Mouse (Mus musculus) megakaryocyte, embryonic 14.5 days (primary cell): Measurements from ENCODE around the gene Pak2. TPM values are rescaled to one million over a fixed set of nuclear protein-coding genes. Genes with fewer than 3 reads are reported as not detected.

Experiments used
- H3K27me3 ChIP-seq: replicated peaks from 2 replicates; pipeline ENCODE3; 2012; ENCODE audit warnings: inconsistent platforms
- H3K36me3 ChIP-seq: replicated peaks from 2 replicates; pipeline ENCODE3; 2012; ENCODE audit warnings: low read length, inconsistent platforms, mixed read lengths
- H3K4me1 ChIP-seq: 2 replicates; pipeline ENCODE4 v1.6.1; 2012; ENCODE audit warnings: inconsistent platforms
- H3K4me3 ChIP-seq: replicated peaks from 2 replicates; pipeline ENCODE3; 2012; ENCODE audit warnings: moderate library complexity, mild to moderate bottlenecking, inconsistent platforms
- H3K9me3 ChIP-seq: 2 replicates; pipeline ENCODE4 v1.6.1; 2012; ENCODE audit warnings: inconsistent platforms
- FLI1 ChIP-seq: IDR thresholded peaks from 2 replicates; pipeline ENCODE4 v1.6.1; 2012; ENCODE audit warnings: low read length, inconsistent platforms, mixed read lengths
- GATA1 ChIP-seq: IDR thresholded peaks from 3 replicates; pipeline ENCODE4 v1.6.1; 2012; ENCODE audit warnings: mixed read lengths, low read length, inconsistent platforms, borderline replicate concordance
- polyA plus RNA-seq: library from polyadenylated mRNA; stranded (reverse); fragments of >175 nt; gene quantifications from 2 replicates; pipeline ENCODE4 v1.2.3, GENCODE M21; 2012; ENCODE audit warnings: low replicate concordance; ENCODE audit not compliant: insufficient read depth

The Pak2 gene
- polyA plus RNA-seq, 1 experiment, result 16.0 TPM

DNA sequence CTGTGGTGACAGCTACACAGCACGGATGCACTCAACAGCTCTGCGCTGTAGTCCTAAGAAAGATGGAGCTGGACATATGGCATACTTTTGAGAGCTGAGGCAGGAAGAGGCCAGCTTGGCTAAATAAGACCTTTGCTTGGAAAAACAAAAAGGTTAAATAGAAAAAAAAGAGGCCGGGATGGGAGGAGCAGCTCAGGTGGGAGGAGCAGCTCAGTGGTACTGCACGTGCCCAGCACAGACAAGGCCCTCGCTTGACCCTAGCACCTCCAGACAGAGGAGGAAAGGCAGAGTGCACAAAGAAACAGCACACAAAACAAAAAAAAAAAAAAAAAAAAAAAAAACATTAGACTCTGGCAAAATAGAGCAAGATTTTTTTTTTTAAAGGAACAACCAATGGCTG is 82.8 kb downstream of the Pak2 start:
- Histone ChIP-seq H3K4me1 (peaks cover 17% of the 10 kb centered on the region), H3K36me3 (peaks cover 61% of the 10 kb centered on the region), H3K27me3 (no peaks in the 10 kb centered on the region), H3K4me3 (no peak overlapping the region), H3K9me3 (no peaks in the 10 kb centered on the region)
- no peak for TF ChIP-seq FLI1

- H3K27me3 ChIP-seq, result no peaks in the 10 kb centered on the region
- H3K4me3 ChIP-seq, result no peak overlapping the region
- no peaks in the 10 kb centered on the region for H3K9me3 ChIP-seq
- TF ChIP-seq GATA1 (no peak), FLI1 (no peak)
- peaks cover 8% of the 10 kb centered on the region; the same call in 1 of the 2 replicates for H3K4me1 ChIP-seq
- H3K36me3 ChIP-seq, result peaks cover 61% of the 10 kb centered on the region
Observed at GRCm38 (mm10) chr16:31993946-31994345, 85.2 kb downstream of the Pak2 start.

GRCm38 (mm10) chr16:31993195-31993594 is 85.9 kb downstream of the Pak2 start:
- Histone ChIP-seq H3K9me3 (no peaks in the 10 kb centered on the region), H3K36me3 (peaks cover 63% of the 10 kb centered on the region), H3K4me3 (no peak overlapping the region), H3K27me3 (no peaks in the 10 kb centered on the region), H3K4me1 (peaks cover 6% of the 10 kb centered on the region; the same call in 1 of the 2 replicates)
- TF ChIP-seq FLI1 (no peak), GATA1 (no peak)

DNA sequence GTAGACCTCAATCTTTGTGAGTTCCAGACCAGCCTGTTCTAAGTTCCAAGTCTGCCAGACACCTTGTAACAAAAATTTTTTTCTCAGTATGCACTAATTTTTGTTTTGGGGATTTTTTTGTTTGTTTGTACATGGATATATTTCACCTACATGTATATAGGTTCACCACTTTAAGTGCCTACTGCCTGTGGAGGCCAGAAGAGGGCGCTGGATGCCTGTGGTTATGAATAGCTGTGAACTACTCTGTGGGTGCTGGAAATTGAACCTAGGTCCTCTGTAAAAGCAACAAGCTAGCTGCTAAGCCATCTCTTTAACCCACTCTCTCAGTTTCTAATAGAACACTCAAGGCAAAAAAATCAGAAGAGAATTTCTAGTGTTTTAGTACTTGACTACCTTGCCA is 87.1 kb downstream of the Pak2 start:
- no peaks in the 10 kb centered on the region for H3K27me3 ChIP-seq
- peaks cover 6% of the 10 kb centered on the region for H3K4me1 ChIP-seq
- TF ChIP-seq FLI1 (no peak), GATA1 (no peak)
- H3K9me3 ChIP-seq, result no peaks in the 10 kb centered on the region
- no peak overlapping the region for H3K4me3 ChIP-seq
- H3K36me3 ChIP-seq, result peaks cover 68% of the 10 kb centered on the region

- TF ChIP-seq GATA1, result no peak
- no peak for TF ChIP-seq FLI1
- Histone ChIP-seq H3K27me3 (no peaks in the 10 kb centered on the region), H3K36me3 (peaks cover 64% of the 10 kb centered on the region), H3K4me3 (no peak overlapping the region), H3K9me3 (no peaks in the 10 kb centered on the region), H3K4me1 (no peaks in the 10 kb centered on the region)
Observed at GRCm38 (mm10) chr16:31980946-31981345, 98.2 kb downstream of the Pak2 start.

DNA sequence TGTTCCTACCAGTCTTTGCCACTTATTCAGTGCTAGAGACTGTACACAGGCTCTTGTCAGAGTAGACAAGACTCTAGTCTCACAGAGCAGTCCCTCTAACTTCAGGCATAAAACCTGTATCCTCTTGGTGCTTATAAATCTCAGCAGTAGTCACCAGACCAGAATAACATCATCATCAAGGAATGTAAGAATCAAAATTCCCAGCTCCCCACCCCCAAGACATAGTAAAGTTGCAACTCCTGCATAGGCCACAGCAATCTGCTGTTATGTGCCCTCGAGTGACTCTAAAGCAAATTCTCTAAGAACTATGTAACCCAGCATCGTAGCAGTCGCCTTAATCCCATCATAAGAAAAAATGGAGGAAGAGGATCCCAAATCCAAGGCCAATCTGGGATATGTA is 99.6 kb downstream of the Pak2 start:
- TF ChIP-seq FLI1 (no peak), GATA1 (no peak)
- Histone ChIP-seq H3K9me3 (no peaks in the 10 kb centered on the region), H3K4me1 (no peaks in the 10 kb centered on the region), H3K27me3 (no peaks in the 10 kb centered on the region), H3K36me3 (peaks cover 64% of the 10 kb centered on the region), H3K4me3 (no peak overlapping the region)

DNA sequence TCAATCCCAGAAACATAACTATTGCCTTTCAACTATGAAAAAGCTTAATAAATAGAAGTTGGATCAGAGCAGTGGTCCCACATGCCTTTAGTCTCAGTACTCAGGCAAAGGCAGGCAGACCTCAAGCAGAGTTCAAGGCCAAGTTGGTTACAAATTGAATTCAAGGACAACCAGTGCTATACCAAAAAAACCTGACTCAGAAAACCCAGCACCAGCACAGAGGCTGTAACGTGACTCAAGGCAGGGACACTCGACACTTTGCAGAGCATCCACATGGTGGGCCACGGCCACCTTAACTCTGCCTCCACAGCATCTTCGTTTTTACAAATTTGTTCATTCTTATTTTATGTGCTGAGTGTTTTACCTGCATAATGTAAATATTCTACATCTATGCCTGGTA is 103.9 kb downstream of the Pak2 start:
- no peak for TF ChIP-seq FLI1
- Histone ChIP-seq H3K9me3 (no peaks in the 10 kb centered on the region), H3K36me3 (peaks cover 79% of the 10 kb centered on the region), H3K27me3 (no peaks in the 10 kb centered on the region), H3K4me3 (no peak overlapping the region), H3K4me1 (no peaks in the 10 kb centered on the region)

Other genes with a start within 250 kb of the Pak2 start
- gene Meltf, start 200.5 kb downstream of the Pak2 start, polyA plus RNA-seq, result not detected in 2 replicates
- gene Pigz, start 145.5 kb downstream of the Pak2 start, polyA plus RNA-seq, result 0.30 TPM in 1 of 2 replicates, not detected in the other
- gene 0610012G03Rik, start 130.8 kb downstream of the Pak2 start, polyA plus RNA-seq, result 126 and 272 TPM in 2 replicates
- gene Ncbp2, start 130.8 kb downstream of the Pak2 start, polyA plus RNA-seq, result 12.9 and 80.8 TPM in 2 replicates
- 1.5 and 1.9 TPM in 2 replicates for gene Senp5, start 76.1 kb downstream of the Pak2 start, polyA plus RNA-seq
- 30.0 and 61.3 TPM in 2 replicates for gene Pigx, start 20.4 kb upstream of the Pak2 start, polyA plus RNA-seq
- gene Cep19, start 20.5 kb upstream of the Pak2 start, polyA plus RNA-seq, result 1.6 and 2.0 TPM in 2 replicates
- gene Nrros, start 86.3 kb upstream of the Pak2 start, polyA plus RNA-seq, result 75.8 and 110 TPM in 2 replicates
- 1.3 TPM in 1 of 2 replicates, not detected in the other for gene Bex6, start 100.5 kb upstream of the Pak2 start, polyA plus RNA-seq
- 0.95 and 2.2 TPM in 2 replicates for gene Fbxo45, start 167.8 kb upstream of the Pak2 start, polyA plus RNA-seq
- gene Wdr53, start 167.9 kb upstream of the Pak2 start, polyA plus RNA-seq, result 8.7 TPM in 1 of 2 replicates, not detected in the other
- not detected in 2 replicates for gene Smco1, start 192.1 kb upstream of the Pak2 start, polyA plus RNA-seq
- 1.4 and 3.8 TPM in 2 replicates for gene Rnf168, start 198.1 kb upstream of the Pak2 start, polyA plus RNA-seq